Mouse (Mus musculus) lung, embryonic 15.5 days (tissue): ENCODE results near the gene Rpusd2. TPM values are rescaled to one million over a fixed set of nuclear protein-coding genes. Genes with fewer than 3 reads are reported as not detected.

Source experiments
- ATAC-seq: fragments of 200-750 bp; cut with Nextera tagmentation; 2 replicates; pipeline ENCODE4 v1.8.0; 2017; ENCODE audit warnings: moderate number of reproducible peaks, borderline replicate concordance; ENCODE audit not compliant: low FRiP score, low TSS enrichment; ENCODE audit errors: extremely low read depth
- H3K27ac ChIP-seq: fragments of 300-500 bp; sonication (generic); 2 replicates; pipeline ENCODE4 v1.5.1; 2015; ENCODE audit warnings: moderate library complexity, mild to moderate bottlenecking, inconsistent platforms
- H3K27me3 ChIP-seq: fragments of 300-500 bp; sonication (generic); 2 replicates; pipeline ENCODE4 v1.6.1; 2015; ENCODE audit warnings: inconsistent platforms
- H3K36me3 ChIP-seq: fragments of 300-500 bp; sonication (generic); 2 replicates; pipeline ENCODE4 v1.6.1; 2015; ENCODE audit warnings: inconsistent platforms
- H3K4me1 ChIP-seq: fragments of 300-500 bp; sonication (generic); 2 replicates; pipeline ENCODE4 v1.6.1; 2015; ENCODE audit warnings: inconsistent platforms
- H3K4me2 ChIP-seq: fragments of 300-500 bp; sonication (generic); 2 replicates; pipeline ENCODE4 v1.6.1; 2015; ENCODE audit warnings: inconsistent platforms, mild to moderate bottlenecking, moderate library complexity
- H3K4me3 ChIP-seq: fragments of 300-500 bp; sonication (generic); 2 replicates; pipeline ENCODE4 v1.5.1; 2015; ENCODE audit warnings: mild to moderate bottlenecking, inconsistent platforms
- H3K9ac ChIP-seq: fragments of 300-500 bp; sonication (generic); 2 replicates; pipeline ENCODE4 v1.6.1; 2015; ENCODE audit warnings: inconsistent platforms
- H3K9me3 ChIP-seq: fragments of 300-500 bp; sonication (generic); 2 replicates; pipeline ENCODE4 v1.6.1; 2016; ENCODE audit warnings: inconsistent platforms
- WGBS: fragments of 180-500 bp; shearing (Covaris S2); methylation state at CpG from one replicate; pipeline ENCODE4 v1.1.7; 2015; 5-methylcytosine and 5-hydroxymethylcytosine counted together
- polyA plus RNA-seq: library from polyadenylated mRNA; unstranded; fragments of >200 nt; fragmentation: Nextera tagmentation; extraction: Ambion mirVana; gene quantifications from 2 replicates; pipeline ENCODE4 v1.2.1, GENCODE M21; 2015

Rpusd2 gene
- polyA plus RNA-seq, 1 experiment from 2014 or later, result 4.1 TPM

GRCm38 (mm10) chr2:119040882-119041281, 6.3 kb downstream of the Rpusd2 start:
- Histone ChIP-seq H3K9ac (no peak overlapping the region), H3K27ac (no peak overlapping the region), H3K36me3 (peaks cover 20% of the 10 kb centered on the region), H3K4me1 (peaks cover 3% of the 10 kb centered on the region; the same call in 1 of the 2 replicates), H3K4me2 (no peak overlapping the region), H3K9me3 (no peaks in the 10 kb centered on the region), H3K27me3 (no peaks in the 10 kb centered on the region), H3K4me3 (no peak overlapping the region)
- no peak for ATAC-seq
- 46% methylated on average over 4 of the region's 4 CpGs for WGBS

- ATAC-seq, result no peak
- no peaks in the 10 kb centered on the region for H3K27me3 ChIP-seq
- H3K27ac ChIP-seq, result no peak overlapping the region
- H3K36me3 ChIP-seq, result no peaks in the 10 kb centered on the region
- no peaks in the 10 kb centered on the region for H3K9me3 ChIP-seq
- H3K4me1 ChIP-seq, result peaks cover 10% of the 10 kb centered on the region
- 67% methylated on average over 2 of the region's 2 CpGs for WGBS
- H3K9ac ChIP-seq, result no peak overlapping the region
- H3K4me2 ChIP-seq, result no peak overlapping the region
- no peak overlapping the region for H3K4me3 ChIP-seq
Observed at GRCm38 (mm10) chr2:119045163-119045562, 10.6 kb downstream of the Rpusd2 start.

GRCm38 (mm10) chr2:119046649-119047611, 12.3 kb downstream of the Rpusd2 start, which contains the start of gene Knl1:
TSS of gene Knl1 (plus strand) at chr2:119047119.
- no peaks in the 10 kb centered on the region for H3K36me3 ChIP-seq
- peak; percentile 97 for ATAC-seq
- H3K4me2 ChIP-seq, result peak within 1 kb of the TSS; percentile 60
- H3K27me3 ChIP-seq, result no peaks in the 10 kb centered on the region
- WGBS, result under 1% methylated on average over 77 of the region's 77 CpGs
- H3K9ac ChIP-seq, result peak within 1 kb of the TSS; percentile 71
- H3K9me3 ChIP-seq, result no peaks in the 10 kb centered on the region
- peaks cover 10% of the 10 kb centered on the region for H3K4me1 ChIP-seq
- peak within 1 kb of the TSS; percentile 78 for H3K4me3 ChIP-seq
- peak within 1 kb of the TSS; percentile 93 for H3K27ac ChIP-seq

- 17% methylated on average over 4 of the region's 4 CpGs for WGBS
- peak overlapping the region; percentile 93 for H3K27ac ChIP-seq
- peak overlapping the region; percentile 71 for H3K9ac ChIP-seq
Observed at GRCm38 (mm10) chr2:119047849-119048248, 13.3 kb downstream of the Rpusd2 start.

GRCm38 (mm10) chr2:119050132-119050650, 15.6 kb downstream of the Rpusd2 start:
- ATAC-seq, result no peak
- no peaks in the 10 kb centered on the region for H3K27me3 ChIP-seq
- H3K9ac ChIP-seq, result no peak overlapping the region
- H3K27ac ChIP-seq, result no peak overlapping the region
- no peaks in the 10 kb centered on the region for H3K9me3 ChIP-seq
- H3K4me2 ChIP-seq, result no peak overlapping the region
- 89% methylated on average over 4 of the region's 4 CpGs for WGBS
- peaks cover 10% of the 10 kb centered on the region for H3K4me1 ChIP-seq
- no peak overlapping the region for H3K4me3 ChIP-seq
- no peaks in the 10 kb centered on the region for H3K36me3 ChIP-seq

More at GRCm38 (mm10) chr2:119047849-119048248, 13.3 kb downstream of the Rpusd2 start:
- H3K4me3 ChIP-seq, result peak overlapping the region; percentile 78
- peak overlapping the region; percentile 60 for H3K4me2 ChIP-seq
- H3K27me3 ChIP-seq, result no peaks in the 10 kb centered on the region
- no peak for ATAC-seq
- peaks cover 10% of the 10 kb centered on the region for H3K4me1 ChIP-seq
- no peaks in the 10 kb centered on the region for H3K9me3 ChIP-seq
- H3K36me3 ChIP-seq, result no peaks in the 10 kb centered on the region

GRCm38 (mm10) chr2:119060139-119060538, 25.5 kb downstream of the Rpusd2 start:
- peaks cover 35% of the 10 kb centered on the region for H3K36me3 ChIP-seq
- no peak overlapping the region for H3K9ac ChIP-seq
- ATAC-seq, result no peak
- no peaks in the 10 kb centered on the region for H3K27me3 ChIP-seq
- H3K4me1 ChIP-seq, result no peaks in the 10 kb centered on the region
- no peak overlapping the region for H3K4me3 ChIP-seq
- H3K27ac ChIP-seq, result no peak overlapping the region
- H3K9me3 ChIP-seq, result no peaks in the 10 kb centered on the region
- 96% methylated on average over 2 of the region's 2 CpGs for WGBS
- no peak overlapping the region for H3K4me2 ChIP-seq

GRCm38 (mm10) chr2:119072397-119072796, 37.8 kb downstream of the Rpusd2 start:
- Histone ChIP-seq H3K4me3 (no peak overlapping the region), H3K4me1 (no peaks in the 10 kb centered on the region), H3K4me2 (no peak overlapping the region), H3K27ac (no peak overlapping the region), H3K27me3 (no peaks in the 10 kb centered on the region), H3K36me3 (peaks cover 45% of the 10 kb centered on the region), H3K9ac (no peak overlapping the region), H3K9me3 (no peaks in the 10 kb centered on the region)
- ATAC-seq, result no peak
- 89% methylated on average over 4 of the region's 4 CpGs for WGBS

GRCm38 (mm10) chr2:119086156-119086555, 51.6 kb downstream of the Rpusd2 start:
- Histone ChIP-seq H3K4me1 (no peaks in the 10 kb centered on the region), H3K27ac (no peak overlapping the region), H3K9me3 (no peaks in the 10 kb centered on the region), H3K9ac (no peak overlapping the region), H3K4me3 (no peak overlapping the region), H3K4me2 (no peak overlapping the region), H3K27me3 (no peaks in the 10 kb centered on the region), H3K36me3 (peaks cover 32% of the 10 kb centered on the region)
- no peak for ATAC-seq
- WGBS, result 91% methylated on average over 2 of the region's 2 CpGs

Other genes with a start within 250 kb of the Rpusd2 start
- gene Knstrn, start 220.8 kb upstream of the Rpusd2 start, polyA plus RNA-seq, result 134 TPM in 2 replicates
- 76.1 and 86.2 TPM in 2 replicates for gene Ivd, start 172.8 kb upstream of the Rpusd2 start, polyA plus RNA-seq
- 3.6 and 4.3 TPM in 2 replicates for gene Bahd1, start 134.4 kb upstream of the Rpusd2 start, polyA plus RNA-seq
- 31.7 and 35.2 TPM in 2 replicates for gene Chst14, start 108.3 kb upstream of the Rpusd2 start, polyA plus RNA-seq
- gene Ccdc32, start 5.4 kb upstream of the Rpusd2 start, polyA plus RNA-seq, result 22.7 and 24.3 TPM in 2 replicates
- gene Knl1, start 12.3 kb downstream of the Rpusd2 start, polyA plus RNA-seq, result 64.0 and 70.3 TPM in 2 replicates
- gene Rad51, start 78.0 kb downstream of the Rpusd2 start, polyA plus RNA-seq, result 57.4 and 61.5 TPM in 2 replicates
- 36.9 and 37.9 TPM in 2 replicates for gene Rmdn3, start 122.2 kb downstream of the Rpusd2 start, polyA plus RNA-seq
- 22.1 and 28.6 TPM in 2 replicates for gene Gchfr, start 133.0 kb downstream of the Rpusd2 start, polyA plus RNA-seq
- 0.45 and 0.48 TPM in 2 replicates for gene Gm14137, start 139.7 kb downstream of the Rpusd2 start, polyA plus RNA-seq
- gene Zfyve19, start 173.8 kb downstream of the Rpusd2 start, polyA plus RNA-seq, result 42.6 and 53.4 TPM in 2 replicates
- gene Dnajc17, start 174.0 kb downstream of the Rpusd2 start, polyA plus RNA-seq, result 18.8 and 19.5 TPM in 2 replicates
- gene Ppp1r14d, start 195.1 kb downstream of the Rpusd2 start, polyA plus RNA-seq, result 0.49 and 0.79 TPM in 2 replicates
- gene Spint1, start 202.6 kb downstream of the Rpusd2 start, polyA plus RNA-seq, result 30.6 and 31.9 TPM in 2 replicates
- 1.3 and 1.6 TPM in 2 replicates for gene Rhov, start 236.5 kb downstream of the Rpusd2 start, polyA plus RNA-seq